Mouse (Mus musculus): ENCODE measurements around the gene Atp6v1d. TPM values are rescaled to one million over a fixed set of nuclear protein-coding genes. Genes with fewer than 3 reads are reported as not detected.

The Atp6v1d gene
- total RNA-seq, 2 experiments from 2014 or later, result 77.4 to 78.9 TPM

GRCm38 (mm10) chr12:78794236-78794635 is 67.2 kb downstream of the Atp6v1d start:
- DNase-seq, result peak in 1 of 2 experiments; percentile 13

GRCm38 (mm10) chr12:78790791-78791190 is 70.6 kb downstream of the Atp6v1d start:
- DNase-seq, result no peak

Other genes with a start within 250 kb of the Atp6v1d start
- under 1 TPM in 1 of 2 experiments, not detected in 1; 0.17 TPM for gene Fam71d, start 170.1 kb downstream of the Atp6v1d start, total RNA-seq (2021)
- 10 to 100 TPM; 30.3 to 32.2 TPM for gene Mpp5, start 112.7 kb downstream of the Atp6v1d start, total RNA-seq (2021)
- gene Eif2s1, start 181 bp upstream of the Atp6v1d start, total RNA-seq (2021), result 10 to 100 TPM; 94.9 to 96.6 TPM
- gene Plek2, start 45.3 kb upstream of the Atp6v1d start, total RNA-seq (2021), result under 1 TPM in 1 of 2 experiments, not detected in 1; 0.16 TPM
- gene Tmem229b, start 146.0 kb upstream of the Atp6v1d start, total RNA-seq (2021), result 10 to 100 TPM in 1 of 2 experiments, 1 to 10 TPM in 1; 7.2 to 10.1 TPM
- 1 to 10 TPM; 1.5 to 2.2 TPM for gene Plekhh1, start 167.5 kb upstream of the Atp6v1d start, total RNA-seq (2021)
- 10 to 100 TPM in 1 of 2 experiments, 1 to 10 TPM in 1; 7.8 to 11.6 TPM for gene Pigh, start 228.0 kb upstream of the Atp6v1d start, total RNA-seq (2021)

All from adrenal gland, postnatal 36 days (tissue).